Comparison of ENCODE assay signal across 15 mouse cellular contexts in genomic region chr19:55544498-55544897, GRCm38 (mm10).
DNase-seq lines count a peak whose midpoint lies in the region; ATAC-seq and TF ChIP-seq lines count a peak whose summit lies in the region.
"Had no signal": no experiment of that assay in that cellular context is flagged by ENCODE, and none has a peak within 500 bp of the region (broad histone marks: within the 10 kb centered on the region; RNA-seq: fewer than 3 reads in every experiment).

No protein-coding gene starts in this region.

- no peaks in the 10 kb centered on the region for H3K27me3 ChIP-seq in lung, embryonic 14.5 days (ENCODE audit: insufficient read depth, low read length)
- no peaks in the 10 kb centered on the region for H3K27me3 ChIP-seq in G1E (ENCODE audit: insufficient read depth, low read length)
- H3K27me3 ChIP-seq in megakaryocyte, embryonic 14.5 days (replicated peaks) = no peaks in the 10 kb centered on the region
- no peaks in the 10 kb centered on the region for H3K27me3 ChIP-seq in midbrain, embryonic 11.5 days (ENCODE audit: control insufficient read depth, insufficient read depth, low read length)
- H3K27me3 ChIP-seq: Patski had no signal

- H3K4me3 ChIP-seq in lung, embryonic 14.5 days (ENCODE audit: low read depth, low read length) = no peak overlapping the region
- no peak overlapping the region for H3K4me3 ChIP-seq in G1E (ENCODE audit: low read depth, low read length)
- H3K4me3 ChIP-seq in megakaryocyte, embryonic 14.5 days (replicated peaks) = peak overlapping the region; percentile 15
- H3K4me3 ChIP-seq in midbrain, embryonic 11.5 days (ENCODE audit: low read depth, low read length) = no peak overlapping the region
- H3K4me3 ChIP-seq: forebrain, embryonic 10.5 days had no signal

- no peaks in the 10 kb centered on the region for H3K4me1 ChIP-seq in lung, embryonic 14.5 days (ENCODE audit: insufficient read depth)
- H3K4me1 ChIP-seq in G1E (ENCODE audit: insufficient read depth, low read depth, low read length) = peaks cover 21% of the 10 kb centered on the region
- peaks cover 56% of the 10 kb centered on the region for H3K4me1 ChIP-seq in megakaryocyte, embryonic 14.5 days
- no peaks in the 10 kb centered on the region for H3K4me1 ChIP-seq in midbrain, embryonic 11.5 days (ENCODE audit: control insufficient read depth, insufficient read depth, low read length)

- no peaks in the 10 kb centered on the region for H3K36me3 ChIP-seq in lung, embryonic 14.5 days (ENCODE audit: insufficient read depth)
- H3K36me3 ChIP-seq in G1E (replicated peaks) = peaks cover 48% of the 10 kb centered on the region
- peaks cover 20% of the 10 kb centered on the region for H3K36me3 ChIP-seq in megakaryocyte, embryonic 14.5 days (replicated peaks; ENCODE audit: low read length)
- no peaks in the 10 kb centered on the region for H3K36me3 ChIP-seq in midbrain, embryonic 11.5 days (ENCODE audit: control insufficient read depth, insufficient read depth, low read length)
- H3K36me3 ChIP-seq: forebrain, embryonic 10.5 days had no signal

- H3K9ac ChIP-seq in lung, embryonic 14.5 days = no peak overlapping the region
- no peak overlapping the region for H3K9ac ChIP-seq in midbrain, embryonic 11.5 days (ENCODE audit: low read length)

- no peak overlapping the region for H3K27ac ChIP-seq in lung, embryonic 14.5 days (ENCODE audit: low read depth)
- no peak overlapping the region for H3K27ac ChIP-seq in midbrain, embryonic 11.5 days (ENCODE audit: low read depth, low read length)
- H3K27ac ChIP-seq: forebrain, embryonic 10.5 days; macrophage had no signal

- TF ChIP-seq CTCF in lung, embryonic 14.5 days (IDR thresholded peaks at IDR 0.05; ENCODE audit: low read depth) = no peak
- no peak for TF ChIP-seq CTCF in G1E (IDR thresholded peaks at IDR 0.05; ENCODE audit: low read depth, low read length)

- DNase-seq in lung, embryonic 14.5 days = peak; percentile 32
- no peak for DNase-seq in lung, postnatal 36 days
- DNase-seq in G1E (ENCODE audit: low spot score) = no peak
- DNase-seq in thymus, postnatal 14 days = peak; percentile 74
- no peak for DNase-seq in ovary, postnatal 36 days (ENCODE audit: low spot score)
- no peak for DNase-seq in midbrain, embryonic 11.5 days (ENCODE audit: low spot score, missing footprints)
- DNase-seq: adrenal gland, postnatal 14 days; cerebellum, adult 11 months; heart, postnatal 4 days; kidney, adult 18-20 months had no signal

- no peak for ATAC-seq in lung, embryonic 14.5 days (ENCODE audit: insufficient read depth)
- ATAC-seq in G1E (ENCODE audit: extremely low read depth, insufficient number of reproducible peaks, low FRiP score, poor library complexity, severe bottlenecking) = 0 out of 2 replicates have a peak, but pooled peaks have one; percentile 34
- ATAC-seq in inflammation-experienced regulatory T-cells, adult 6 months = no peak
- ATAC-seq in midbrain, embryonic 11.5 days (ENCODE audit: low FRiP score) = no peak
- ATAC-seq: Patski had no signal

- H3K9me3 ChIP-seq in lung, embryonic 14.5 days (ENCODE audit: low read depth, low read length) = no peaks in the 10 kb centered on the region
- H3K9me3 ChIP-seq in G1E (replicated peaks) = no peaks in the 10 kb centered on the region
- H3K9me3 ChIP-seq in megakaryocyte, embryonic 14.5 days = no peaks in the 10 kb centered on the region
- no peaks in the 10 kb centered on the region for H3K9me3 ChIP-seq in midbrain, embryonic 11.5 days (ENCODE audit: control insufficient read depth, low read length)
- H3K9me3 ChIP-seq: forebrain, embryonic 10.5 days had no signal

- 57% methylated on average over 5 of the region's 5 CpGs for WGBS in lung, embryonic 14.5 days
- WGBS in midbrain, embryonic 11.5 days = 83% methylated on average over 5 of the region's 5 CpGs

- no peak overlapping the region for H3K4me2 ChIP-seq in lung, embryonic 14.5 days
- H3K4me2 ChIP-seq in midbrain, embryonic 11.5 days = no peak overlapping the region

Comparison
In these comparisons a context has a peak if more than half of its experiments do, and no peak if none do; other contexts are left out.
1. DNase-seq: peak in lung, embryonic 14.5 days (single experiment) and thymus, postnatal 14 days (single experiment); none in lung, postnatal 36 days (single experiment), G1E (single experiment), ovary, postnatal 36 days (single experiment) and midbrain, embryonic 11.5 days (single experiment).